Mouse (Mus musculus): ENCODE data around the gene Myrf. TPM values are rescaled to one million over a fixed set of nuclear protein-coding genes. Genes with fewer than 3 reads are reported as not detected.

Gene Myrf
- total RNA-seq, 2 experiments from 2014 or later = 6.2 to 9.1 TPM

DNA sequence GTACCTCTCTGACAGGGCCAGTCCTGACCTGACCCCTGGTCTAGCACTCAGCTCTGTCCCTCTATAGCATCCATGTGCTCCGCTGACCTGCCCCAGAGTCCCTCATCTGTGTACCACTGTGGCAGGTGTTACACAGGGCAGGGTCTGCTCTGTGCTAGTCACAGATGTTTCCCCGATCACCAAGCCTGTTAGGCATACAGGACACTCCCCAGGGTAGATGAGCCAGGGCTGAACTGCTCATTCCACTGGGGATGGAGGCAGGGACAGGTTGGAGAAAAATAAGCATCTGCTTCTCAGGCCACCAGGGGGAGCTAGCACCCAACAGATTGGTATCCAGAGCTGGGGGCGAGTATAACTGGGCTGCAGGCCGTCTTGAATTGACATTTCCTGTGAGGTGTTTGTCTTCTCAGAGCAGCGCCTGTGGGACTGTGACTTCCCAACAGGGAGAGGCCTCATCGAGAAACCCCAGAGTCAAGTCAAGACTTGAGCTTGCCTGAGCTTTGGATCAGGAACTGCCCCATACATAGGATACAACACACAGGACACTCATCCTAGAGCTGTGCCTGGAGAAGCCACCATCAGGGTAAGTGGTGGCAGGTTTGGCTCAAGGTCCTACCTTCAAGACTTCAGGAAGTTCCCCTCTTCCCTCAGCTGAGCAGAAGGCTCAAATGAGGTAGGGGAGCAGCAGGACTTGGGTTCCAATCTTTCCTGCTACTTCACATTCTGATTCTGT is 17.9 kb upstream of the Myrf start:
- peak; percentile 43 to 72 for DNase-seq (ENCODE audit: low spot score in 2 of 2)

DNA sequence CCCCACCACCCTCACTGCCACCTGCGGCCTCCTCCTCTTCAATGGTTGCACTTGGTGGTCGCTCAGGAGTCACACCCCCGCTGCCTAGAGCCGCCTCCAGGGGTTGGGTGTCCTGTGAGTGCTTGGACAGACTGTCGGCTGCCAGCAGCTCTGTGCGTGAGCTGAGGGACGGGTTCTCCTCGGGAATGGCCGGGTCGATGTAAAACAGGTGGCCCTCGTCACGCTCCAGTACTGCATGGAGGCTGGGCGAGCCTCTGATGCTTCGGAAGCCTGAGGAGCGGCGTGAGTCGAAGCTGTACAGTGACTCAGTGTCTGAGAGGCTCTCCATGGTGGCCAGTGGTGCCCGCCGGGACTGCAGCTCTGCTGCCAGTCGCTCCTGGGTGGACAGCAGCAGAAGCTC is 7.6 kb upstream of the Myrf start:
- DNase-seq (ENCODE audit: low spot score in 2 of 2) = no peak

DNA sequence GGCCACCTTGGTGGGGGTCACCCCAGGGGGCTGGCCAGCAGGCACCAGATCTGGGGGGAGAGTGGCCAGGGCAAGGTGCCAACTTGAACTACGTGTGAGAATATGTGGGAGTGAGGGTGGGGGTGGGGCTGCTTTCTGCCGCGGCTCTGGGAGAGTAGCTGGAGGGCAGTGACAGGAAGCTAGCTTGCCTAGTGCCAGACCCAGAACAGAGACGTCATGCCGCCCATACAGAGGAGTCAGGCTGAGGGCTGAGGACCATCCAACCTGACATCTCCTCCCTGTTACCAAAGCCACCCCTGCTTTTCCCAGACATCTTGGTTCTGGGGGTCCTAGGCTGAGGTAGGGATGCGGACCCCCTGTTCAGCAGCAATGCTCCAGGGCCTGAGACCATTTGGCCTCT is 6.6 kb upstream of the Myrf start:
- DNase-seq (ENCODE audit: low spot score in 2 of 2) = no peak

DNA sequence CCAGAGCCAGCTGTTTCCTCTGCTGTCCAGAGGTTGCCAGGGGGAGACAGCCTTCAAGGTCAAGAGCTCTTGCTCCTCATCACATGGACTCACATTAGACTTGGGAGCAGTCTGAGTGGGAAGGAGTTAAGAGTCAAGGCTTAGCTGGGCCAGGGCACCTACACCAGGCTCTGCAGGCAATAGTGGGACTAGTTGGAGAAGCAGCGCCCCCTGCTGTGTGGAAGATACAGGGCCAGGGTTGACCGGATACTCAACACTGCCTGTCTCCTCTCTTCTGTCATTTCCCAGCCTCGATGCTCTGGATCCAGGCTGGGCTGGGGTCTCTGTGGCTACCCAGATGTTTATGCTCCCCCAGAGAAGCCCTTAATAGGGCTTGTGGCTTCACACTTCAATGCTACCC is 3.6 kb upstream of the Myrf start:
- DNase-seq (ENCODE audit: low spot score in 2 of 2) = peak in 1 of 2 experiments; percentile 42

DNA sequence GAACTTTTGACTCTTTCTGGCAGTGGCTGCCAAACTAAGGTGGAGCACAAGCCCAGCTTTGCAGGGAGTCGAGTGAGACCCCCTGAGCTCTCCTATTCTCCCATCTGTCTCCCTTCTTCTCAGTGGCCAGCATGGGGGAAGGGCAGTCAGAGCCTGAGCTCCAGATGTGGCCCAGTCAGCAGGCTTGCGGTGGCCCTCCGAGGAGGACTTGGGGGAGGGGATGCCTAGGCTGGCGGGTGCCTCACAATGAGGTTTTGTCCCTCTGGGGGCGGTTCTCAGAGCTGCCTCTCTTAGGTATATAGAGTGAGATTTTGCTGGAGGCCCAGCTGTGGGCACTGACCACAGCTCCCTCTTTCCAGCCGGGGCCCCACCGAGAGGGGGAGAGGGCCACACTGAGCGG is 2.4 kb upstream of the Myrf start:
- no peak for DNase-seq (ENCODE audit: low spot score in 2 of 2)

DNA sequence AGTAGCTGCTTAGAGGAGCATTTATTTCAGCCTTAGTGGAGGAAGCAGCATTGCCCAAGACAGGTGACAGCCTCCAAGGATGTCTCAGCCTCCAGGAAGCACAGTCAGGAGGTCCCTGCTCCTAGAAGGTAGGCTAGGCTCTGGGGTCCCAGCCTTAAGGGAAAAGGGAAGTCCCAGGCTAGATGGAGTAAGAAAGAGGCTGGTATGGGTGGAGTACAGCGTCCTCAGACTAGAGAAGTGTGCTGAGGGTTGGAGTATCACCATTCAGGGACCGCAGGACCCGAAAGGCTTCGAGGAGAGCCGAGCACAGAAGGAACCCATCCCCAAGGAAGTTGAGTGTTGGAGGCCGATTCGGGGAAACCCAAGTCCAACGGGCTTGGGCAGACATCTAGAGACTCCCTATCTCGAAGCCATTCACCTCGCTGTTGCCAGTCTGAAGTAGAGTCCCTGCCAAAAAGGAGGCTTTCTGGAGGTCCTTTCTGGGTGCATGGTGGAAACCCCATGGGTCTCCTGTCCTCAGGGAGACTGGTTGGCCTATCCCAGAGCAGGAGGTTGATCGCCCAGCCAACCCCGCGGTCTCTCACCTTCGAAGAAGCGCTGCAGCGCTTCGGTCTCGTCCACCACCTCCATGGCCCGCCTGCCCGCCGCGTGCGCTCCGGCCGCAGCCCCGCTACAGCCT is 434 bp downstream of the Myrf start:
- no peak for DNase-seq (ENCODE audit: low spot score in 2 of 2)

DNA sequence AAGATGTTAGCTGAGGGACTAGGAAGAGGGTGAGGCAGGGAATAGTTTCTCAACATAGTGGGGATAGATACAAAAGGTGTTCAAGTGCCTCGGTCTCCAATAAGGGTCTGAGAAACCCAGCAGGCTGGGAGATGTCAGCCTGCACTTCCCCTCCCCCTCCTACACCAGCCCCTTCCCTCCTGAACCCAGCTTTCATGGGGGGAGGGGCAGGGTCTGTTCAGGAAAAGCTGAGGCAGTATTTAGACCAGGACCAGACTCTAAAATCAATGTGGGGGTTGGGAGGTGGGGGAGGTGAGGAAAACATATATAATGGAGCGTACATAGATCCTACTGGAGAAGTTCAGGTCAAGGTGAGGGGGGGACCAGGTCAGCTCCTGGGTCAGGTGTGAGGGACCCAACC is 1.1 kb downstream of the Myrf start:
- DNase-seq (ENCODE audit: low spot score in 2 of 2) = no peak

DNA sequence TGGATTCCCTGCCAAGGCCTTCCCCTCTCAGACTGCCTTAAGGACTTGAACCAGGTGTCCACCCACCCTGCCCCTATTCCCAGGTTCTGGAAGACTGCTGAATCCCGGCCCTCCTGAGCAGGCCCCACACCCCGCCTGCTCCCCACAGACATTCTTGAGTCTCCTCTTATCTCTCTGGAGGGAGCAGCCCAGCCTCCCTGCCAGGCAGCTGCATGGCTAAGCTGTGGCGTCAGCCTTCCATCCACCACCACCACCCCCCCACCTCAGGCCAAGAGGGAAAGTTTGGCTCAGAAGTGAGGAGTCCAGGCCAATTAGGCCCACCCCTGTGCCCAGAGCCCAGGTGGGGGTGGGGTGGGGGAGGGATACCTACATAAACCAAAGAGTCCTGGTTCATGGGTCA is 2.1 kb downstream of the Myrf start:
- no peak for DNase-seq (ENCODE audit: low spot score in 2 of 2)

DNA sequence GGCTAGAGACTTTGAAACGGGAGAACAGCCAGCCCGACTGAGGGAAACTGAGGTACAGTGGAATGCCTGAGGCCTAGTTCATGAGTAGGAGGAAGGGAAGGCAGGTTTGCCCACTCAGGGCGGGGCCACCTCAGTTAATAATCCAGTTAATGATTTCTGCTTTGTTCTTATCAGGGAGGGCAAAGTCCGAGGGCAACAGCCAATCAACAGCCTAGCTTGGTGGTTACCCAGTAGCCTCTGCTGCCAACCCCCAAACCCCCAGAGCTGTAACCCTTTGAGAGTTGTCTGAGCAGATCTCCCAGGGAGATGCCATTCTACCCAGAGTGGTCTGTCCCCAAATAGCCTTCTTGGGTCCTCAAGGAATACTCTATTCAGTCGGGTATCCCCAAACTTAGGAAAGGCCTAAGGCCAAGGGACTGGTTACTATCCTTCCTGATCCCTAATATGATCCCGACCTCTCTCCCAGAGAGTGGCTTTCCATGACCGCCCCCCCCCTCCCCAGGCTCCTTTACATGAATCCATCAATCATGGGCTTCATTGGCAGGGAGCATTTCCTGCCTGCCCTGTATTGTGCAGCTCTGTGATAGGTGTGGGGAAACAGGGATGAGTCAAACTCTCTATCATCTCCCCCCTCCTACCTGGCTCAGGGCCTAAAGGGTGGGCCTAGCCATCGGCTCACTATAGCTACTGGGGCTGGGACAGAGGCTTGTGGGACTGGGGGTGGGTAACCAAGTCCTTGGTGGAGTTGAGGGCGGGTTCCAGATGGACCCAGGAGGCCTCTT is 4.6 kb downstream of the Myrf start:
- no peak for DNase-seq (ENCODE audit: low spot score in 2 of 2)

DNA sequence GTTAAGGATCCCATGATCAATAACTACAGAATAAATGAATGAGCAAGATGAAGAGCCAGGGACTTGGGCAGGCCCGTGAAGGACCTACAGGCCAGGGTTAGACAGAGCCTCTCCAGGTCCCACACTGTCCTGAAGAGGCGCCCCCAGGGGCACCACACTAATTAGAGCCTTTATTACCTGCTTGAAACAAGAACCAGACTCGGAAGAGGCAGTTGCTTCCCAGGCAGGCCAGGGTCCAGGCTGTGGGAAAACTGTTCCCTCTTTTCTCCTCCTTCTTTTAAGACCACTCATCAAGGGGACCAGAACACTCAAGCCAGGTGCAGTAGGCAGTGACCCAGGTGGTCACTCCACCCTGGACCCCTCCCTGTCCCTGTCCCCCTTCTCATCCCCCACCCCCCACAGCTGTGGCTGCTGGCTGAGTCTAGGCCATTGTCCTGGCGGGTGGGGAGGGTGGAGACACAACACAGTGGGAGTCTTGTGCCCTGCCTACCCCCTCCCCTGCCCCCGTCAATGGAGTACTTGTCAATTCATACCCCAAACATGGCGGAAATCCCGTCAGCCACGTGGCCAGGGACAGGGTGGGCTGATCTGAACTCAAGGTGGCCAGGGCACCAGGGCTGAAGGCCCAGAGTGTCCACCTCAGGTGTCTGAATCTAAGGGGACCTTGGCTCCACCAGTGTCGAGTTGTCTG is 8.1 kb downstream of the Myrf start:
- no peak for DNase-seq (ENCODE audit: low spot score in 2 of 2)

DNA sequence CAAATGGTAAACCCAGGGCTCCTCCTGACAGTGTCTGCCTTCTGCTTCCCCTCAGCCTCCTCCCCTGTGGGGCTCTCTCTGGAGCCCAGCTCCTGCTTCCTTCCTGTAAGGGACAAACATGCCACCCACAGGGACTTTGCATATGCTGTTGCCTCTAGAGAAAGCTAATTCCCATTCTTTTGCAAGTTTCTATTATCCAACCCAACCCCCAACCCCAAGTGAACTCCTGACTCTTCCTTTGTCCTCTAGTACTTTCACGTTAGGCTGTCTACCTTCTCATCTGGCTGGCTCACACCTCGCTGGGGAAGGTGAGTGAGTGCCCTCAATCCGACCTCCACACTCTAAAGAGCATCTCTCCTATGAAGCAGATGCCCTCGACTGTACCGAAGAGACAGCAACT is 8.7 kb downstream of the Myrf start:
- DNase-seq (ENCODE audit: low spot score in 2 of 2) = no peak

DNA sequence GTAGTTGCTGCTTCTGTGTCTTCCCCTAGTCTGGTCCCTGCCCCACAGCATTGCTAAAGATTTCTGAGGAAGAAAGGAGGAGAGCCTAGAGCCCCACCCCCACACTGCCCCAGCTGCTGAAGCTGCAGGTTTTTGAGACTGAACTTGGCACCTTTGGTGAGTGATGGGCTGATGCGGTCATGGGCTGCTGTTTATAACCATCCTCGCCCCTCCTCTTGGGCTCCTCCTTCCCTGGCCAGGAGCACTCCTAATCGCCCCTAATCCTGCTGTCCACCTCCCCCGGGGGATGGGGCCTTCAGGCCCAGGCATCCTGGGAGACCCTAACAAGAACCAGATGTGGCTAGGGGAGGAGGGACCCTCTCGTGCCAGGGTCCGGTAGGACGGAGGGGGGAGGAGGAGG is 9.5 kb downstream of the Myrf start:
- DNase-seq (ENCODE audit: low spot score in 2 of 2) = no peak

DNA sequence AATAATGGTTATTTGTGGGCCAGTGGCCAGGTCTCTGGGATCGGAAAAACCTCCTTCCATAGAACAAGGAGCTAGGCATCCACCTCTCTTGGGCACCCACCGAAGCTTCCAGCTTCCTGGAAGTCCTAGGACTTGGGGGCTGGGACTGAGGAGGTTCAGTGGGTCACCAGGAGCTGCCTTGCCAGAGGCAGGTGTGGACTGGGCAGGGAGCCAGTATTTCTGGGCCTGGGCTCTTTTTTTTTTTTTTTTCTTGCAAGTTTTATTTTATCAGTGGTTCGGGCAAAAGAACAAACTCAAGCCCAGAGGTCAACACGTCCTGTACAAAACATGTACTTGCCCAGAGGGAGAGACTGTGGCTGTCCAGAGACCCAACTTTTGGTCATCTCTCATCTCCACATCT is 14.8 kb downstream of the Myrf start:
- DNase-seq (ENCODE audit: low spot score in 2 of 2) = no peak

DNA sequence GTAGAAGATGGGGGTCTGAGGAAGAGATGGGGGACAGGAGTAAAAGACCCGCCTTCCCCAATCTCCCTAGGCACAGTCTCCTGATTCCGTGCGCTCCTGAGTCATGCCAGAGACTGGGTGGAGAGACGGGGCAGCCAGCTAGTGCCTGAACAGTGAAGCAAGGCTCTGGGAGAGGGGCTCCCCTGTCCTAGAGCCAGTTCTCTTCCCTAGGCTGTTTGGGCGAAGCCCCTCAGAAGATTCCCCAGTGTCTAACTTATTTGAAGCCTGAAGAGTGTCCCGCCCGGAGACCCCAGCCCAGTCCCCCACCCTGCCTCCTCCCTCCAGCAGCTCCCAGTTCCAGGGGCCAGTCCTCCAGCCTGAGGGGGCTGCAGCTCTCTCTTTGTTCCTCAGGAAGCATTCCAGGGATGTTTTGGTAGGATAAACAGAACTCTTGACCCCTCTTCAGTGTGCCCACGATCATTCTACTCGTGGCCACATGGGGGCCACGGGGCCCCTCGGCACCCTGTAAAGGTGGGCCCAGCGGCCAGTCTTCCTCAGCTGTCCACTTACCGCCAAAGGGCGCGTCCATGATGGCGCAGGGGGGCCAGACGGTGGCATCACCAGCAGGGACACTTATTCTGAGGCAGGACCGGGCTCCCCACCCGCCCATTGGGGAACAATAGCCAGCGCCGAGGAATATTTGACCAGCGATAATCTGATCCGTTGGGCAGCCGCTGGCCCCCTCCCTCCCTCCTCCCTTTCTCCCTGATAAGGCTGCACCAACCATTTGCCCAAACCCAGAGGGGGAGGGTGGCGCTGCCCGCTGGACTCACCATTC is 15.7 kb downstream of the Myrf start:
- no peak for DNase-seq (ENCODE audit: low spot score in 2 of 2)

DNA sequence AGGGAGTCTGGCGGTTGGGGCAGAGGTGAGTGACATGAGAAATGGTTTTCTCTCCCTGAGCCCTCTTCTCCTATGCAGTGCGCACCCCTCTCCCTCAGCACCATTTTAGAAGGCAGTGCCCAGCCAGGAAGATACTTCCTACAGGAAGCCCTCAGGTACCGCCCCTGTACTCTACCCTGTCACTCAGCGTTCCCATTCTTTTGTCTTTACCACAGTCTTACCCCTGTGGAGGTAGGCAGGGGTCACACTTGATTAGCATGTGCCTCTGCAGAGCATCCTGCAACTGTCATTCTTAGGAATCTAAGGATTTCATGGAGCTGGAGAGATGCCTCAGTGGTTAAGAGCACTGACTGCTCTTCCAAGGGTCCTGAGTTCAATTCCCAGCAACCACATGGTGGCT is 17.0 kb downstream of the Myrf start:
- no peak for DNase-seq (ENCODE audit: low spot score in 2 of 2)

DNA sequence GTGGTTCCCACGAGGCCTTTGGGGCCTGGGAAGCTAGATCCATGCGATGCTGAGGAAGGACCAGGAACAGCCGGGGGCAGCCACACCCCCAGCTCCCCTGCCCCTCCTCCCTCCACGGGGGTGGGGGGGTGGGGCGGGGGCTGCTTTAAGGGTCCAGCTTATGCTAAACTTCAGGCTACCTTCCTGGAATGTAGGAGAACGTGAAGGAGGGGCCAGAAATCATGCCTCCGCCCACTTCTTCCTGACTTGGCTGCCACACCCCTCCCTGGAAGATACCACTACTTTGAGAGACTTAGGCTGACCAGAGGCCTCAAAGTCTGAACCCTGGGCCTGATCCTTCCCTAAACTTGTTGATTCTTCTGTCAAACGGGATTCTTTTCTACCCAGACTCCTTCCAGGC is 17.9 kb downstream of the Myrf start:
- DNase-seq (ENCODE audit: low spot score in 2 of 2) = no peak

DNA sequence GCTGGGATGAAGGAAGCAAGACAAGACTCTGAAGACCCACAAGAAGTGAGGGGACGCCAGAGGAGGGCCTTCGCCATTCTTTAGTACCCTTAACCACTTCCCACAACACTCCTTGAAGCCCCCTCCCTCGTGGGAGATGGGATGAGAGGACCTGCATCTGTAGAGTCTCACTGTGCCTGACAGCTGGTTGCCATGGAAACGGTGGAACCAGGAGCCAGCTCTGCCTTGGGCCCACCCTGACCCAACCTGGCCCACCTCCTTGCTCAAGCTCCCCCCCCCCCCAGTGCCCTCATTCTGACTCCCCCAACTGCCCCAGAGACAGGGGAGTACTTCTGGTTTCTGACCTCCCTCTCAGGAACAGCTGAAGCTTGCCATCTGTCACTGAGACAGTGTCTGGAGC is 19.0 kb downstream of the Myrf start:
- DNase-seq (ENCODE audit: low spot score in 2 of 2) = no peak

DNA sequence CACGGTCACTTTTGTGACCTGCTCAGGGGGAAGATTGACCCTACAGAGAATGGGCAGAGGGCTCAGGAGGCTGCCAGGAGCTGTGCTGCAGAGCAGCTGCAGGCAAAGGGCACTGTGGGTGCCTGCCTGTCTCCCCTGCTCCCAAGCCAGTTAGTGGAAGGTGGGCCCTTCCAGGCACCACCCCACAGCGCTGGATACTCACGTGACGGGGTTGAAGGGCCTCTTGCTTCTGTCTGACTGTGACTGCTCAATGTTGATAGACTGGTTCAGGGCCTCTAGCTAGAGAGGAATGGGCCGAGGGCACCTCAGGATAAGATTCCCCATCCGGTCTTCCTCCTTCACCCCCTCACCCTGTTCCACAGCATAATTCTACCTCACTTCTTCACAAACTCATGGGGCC is 21.0 kb downstream of the Myrf start:
- no peak for DNase-seq (ENCODE audit: low spot score in 2 of 2)

DNA sequence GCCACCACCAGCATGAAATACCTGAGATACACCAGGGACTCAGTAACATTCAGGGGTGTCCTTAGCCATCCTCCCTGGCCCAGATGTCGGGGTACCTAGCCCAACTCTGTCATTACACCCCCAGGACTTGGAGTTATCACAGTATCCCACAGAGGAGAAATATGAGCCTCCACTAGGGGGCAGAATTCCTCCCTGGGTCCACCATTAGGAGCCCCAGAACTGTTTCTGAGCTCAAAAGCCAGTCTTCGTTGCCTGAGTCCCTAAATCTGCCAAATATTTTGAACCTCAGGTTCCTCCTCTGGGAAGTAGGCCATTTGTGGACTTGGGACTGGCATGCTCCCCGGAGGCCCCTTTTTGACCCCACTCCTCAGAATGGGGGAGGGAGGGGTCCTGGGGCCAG is 21.4 kb downstream of the Myrf start:
- DNase-seq (ENCODE audit: low spot score in 2 of 2) = no peak

DNA sequence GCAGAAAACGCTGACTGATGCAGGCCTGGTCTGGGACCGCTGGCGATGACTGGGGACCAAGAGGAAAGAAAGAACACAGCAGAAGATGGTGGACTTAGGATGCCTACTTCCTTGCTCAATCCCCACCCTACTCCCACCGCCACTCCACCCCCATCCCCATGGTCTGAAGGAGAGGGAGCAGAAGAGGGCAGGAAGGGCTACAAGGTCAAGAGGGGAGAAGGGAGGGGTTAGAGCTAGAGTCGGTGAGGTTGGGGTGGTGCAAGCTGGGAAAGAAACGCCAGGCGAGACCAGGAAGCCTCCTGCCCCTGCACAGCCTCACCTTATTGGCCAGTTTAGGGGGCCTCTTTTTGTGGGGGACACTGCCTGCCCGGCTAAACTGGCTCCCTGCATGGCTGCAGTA is 24.4 kb downstream of the Myrf start:
- DNase-seq (ENCODE audit: low spot score in 2 of 2) = no peak

Data from adrenal gland, postnatal 4 days (tissue).